Comparison of ENCODE assay signal across 8 mouse cellular contexts in the genomic region with DNA sequence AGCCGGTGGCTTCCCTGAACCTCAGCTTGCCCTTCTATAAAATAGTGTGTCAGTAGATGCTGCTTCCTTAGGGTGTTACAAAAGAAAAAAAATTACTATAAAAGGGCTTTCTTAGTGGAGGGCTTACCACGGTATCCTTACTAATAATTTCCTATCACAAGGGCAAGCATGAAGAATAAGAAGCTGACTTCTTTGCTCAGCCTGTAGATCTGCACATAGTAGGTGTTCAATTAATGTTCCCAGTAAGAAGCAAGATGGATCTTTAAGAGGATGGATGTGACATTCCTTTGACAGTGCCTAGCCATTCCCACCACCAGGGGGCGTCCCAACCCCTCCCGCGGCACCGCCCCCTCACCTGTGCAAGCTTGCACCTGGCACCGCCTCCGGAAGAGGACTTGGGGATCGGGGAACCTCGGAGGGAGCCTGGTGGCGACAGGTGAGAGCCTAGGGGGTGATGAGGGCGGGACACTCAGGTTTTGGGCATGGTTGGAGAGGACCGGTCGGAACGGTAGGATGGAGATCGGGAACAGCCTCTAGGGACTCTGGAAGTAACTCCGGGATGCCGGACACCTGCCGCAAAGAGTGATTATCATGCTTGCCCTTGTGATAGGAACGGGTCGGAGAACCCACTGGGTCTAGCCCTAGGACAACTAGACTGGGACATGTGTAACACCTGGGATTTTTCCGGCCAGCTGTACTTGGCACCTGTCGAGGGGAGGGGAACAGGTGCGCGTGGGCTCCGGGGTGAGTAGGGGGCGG. TPM values are rescaled to one million over a fixed set of nuclear protein-coding genes. Genes with fewer than 3 reads are reported as not detected.
DNase-seq lines count a peak whose midpoint lies in the region; ATAC-seq and TF ChIP-seq lines count a peak whose summit lies in the region.

A gene (plus strand): TSS at position 390 of the 759 bp plus-strand sequence.

- TF ChIP-seq POLR2A in limb, embryonic 14.5 days (IDR thresholded peaks at IDR 0.05; ENCODE audit: borderline replicate concordance, extremely low read depth, insufficient read depth, insufficient read length) = no peak

- WGBS in hindbrain, embryonic 12.5 days = 7% methylated on average over 27 of the region's 27 CpGs
- 4% methylated on average over 27 of the region's 27 CpGs for WGBS in limb, embryonic 14.5 days

- H3K4me2 ChIP-seq in hindbrain, embryonic 12.5 days (replicated peaks) = 0 out of 2 replicates have a peak within 1 kb of the TSS, but pooled peaks have one; percentile 3
- no peak within 1 kb of the TSS; the same call in 1 of the 2 replicates for H3K4me2 ChIP-seq in limb, embryonic 14.5 days (replicated peaks; ENCODE audit: low read depth, low read length, severe bottlenecking)

- H3K9me3 ChIP-seq in hindbrain, embryonic 12.5 days (replicated peaks) = no peaks in the 10 kb centered on the region
- no peaks in the 10 kb centered on the region for H3K9me3 ChIP-seq in limb, embryonic 14.5 days (ENCODE audit: control insufficient read depth, low read length)

- no peaks in the 10 kb centered on the region for H3K4me1 ChIP-seq in hindbrain, embryonic 12.5 days
- no peaks in the 10 kb centered on the region for H3K4me1 ChIP-seq in limb, embryonic 14.5 days (ENCODE audit: control insufficient read depth, insufficient read depth, low read length)

- H3K27ac ChIP-seq in hindbrain, embryonic 12.5 days = no peak within 1 kb of the TSS
- H3K27ac ChIP-seq in limb, embryonic 14.5 days (replicated peaks; ENCODE audit: low read depth, low read length) = no peak within 1 kb of the TSS

- no peak for ATAC-seq in hindbrain, embryonic 12.5 days (ENCODE audit: low FRiP score)
- no peak for ATAC-seq in limb, embryonic 14.5 days (ENCODE audit: low FRiP score, low read depth)

- H3K36me3 ChIP-seq in hindbrain, embryonic 12.5 days = no peaks in the 10 kb centered on the region
- H3K36me3 ChIP-seq in limb, embryonic 14.5 days (ENCODE audit: control insufficient read depth, insufficient read depth, low read length) = no peaks in the 10 kb centered on the region

- peak; percentile 25 to 64 for DNase-seq in spleen, adult 18-20 months
- no peak for DNase-seq in spleen, adult 12 weeks (ENCODE audit: low spot score)
- DNase-seq in cerebellum, adult 8-10 months = peak; percentile 56
- DNase-seq in limb, embryonic 14.5 days (ENCODE audit: low spot score) = no peak
- DNase-seq in ovary, postnatal 14 days (ENCODE audit: low spot score) = peak; percentile 63
- DNase-seq in layer of hippocampus, adult 9-10 months (ENCODE audit: low spot score) = no peak
- no peak for DNase-seq in frontal cortex, adult 2 months (ENCODE audit: extremely low spot score in 1 of 2, low spot score in 1 of 2)

- peaks cover 49% of the 10 kb centered on the region for H3K27me3 ChIP-seq in hindbrain, embryonic 12.5 days
- H3K27me3 ChIP-seq in limb, embryonic 14.5 days (ENCODE audit: control insufficient read depth, insufficient read depth, low read length) = peaks cover 35% of the 10 kb centered on the region

- H3K4me3 ChIP-seq in hindbrain, embryonic 12.5 days = no peak within 1 kb of the TSS
- H3K4me3 ChIP-seq in limb, embryonic 14.5 days (replicated peaks; ENCODE audit: low read length) = peak within 1 kb of the TSS; percentile 3; the same call in 1 of the 2 replicates

- no peak within 1 kb of the TSS for H3K9ac ChIP-seq in hindbrain, embryonic 12.5 days
- H3K9ac ChIP-seq in limb, embryonic 14.5 days (ENCODE audit: low read depth, low read length, severe bottlenecking) = no peak within 1 kb of the TSS

RNA-seq across cellular contexts. Expression of the gene that starts here (rescaled TPM):
- polyA plus RNA-seq in hindbrain, embryonic 12.5 days (2016; fragmentation: Nextera tagmentation; extraction: Ambion mirVana) = 0.50 and 0.57 TPM in 2 replicates
- 1.6 and 2.8 TPM in 2 replicates for polyA plus RNA-seq in limb, embryonic 14.5 days (2012; rRNA removed)
- 5.1 and 5.8 TPM in 2 replicates for polyA plus RNA-seq in limb, embryonic 14.5 days (2014; fragmentation: Nextera tagmentation; extraction: Ambion mirVana)
- not detected in 2 replicates for polyA plus RNA-seq in frontal cortex, adult 2 months (2012; rRNA removed)

Comparison
In these comparisons a context has a peak if more than half of its experiments do, and no peak if none do; other contexts are left out.
1. DNase-seq: peak in spleen, adult 18-20 months (2 of 2), cerebellum, adult 8-10 months (single experiment) and ovary, postnatal 14 days (single experiment); none in spleen, adult 12 weeks (single experiment), limb, embryonic 14.5 days (single experiment), layer of hippocampus, adult 9-10 months (single experiment) and frontal cortex, adult 2 months (0 of 2).